Comparison of ENCODE assay signal across 31 mouse cellular contexts in the genomic region with DNA sequence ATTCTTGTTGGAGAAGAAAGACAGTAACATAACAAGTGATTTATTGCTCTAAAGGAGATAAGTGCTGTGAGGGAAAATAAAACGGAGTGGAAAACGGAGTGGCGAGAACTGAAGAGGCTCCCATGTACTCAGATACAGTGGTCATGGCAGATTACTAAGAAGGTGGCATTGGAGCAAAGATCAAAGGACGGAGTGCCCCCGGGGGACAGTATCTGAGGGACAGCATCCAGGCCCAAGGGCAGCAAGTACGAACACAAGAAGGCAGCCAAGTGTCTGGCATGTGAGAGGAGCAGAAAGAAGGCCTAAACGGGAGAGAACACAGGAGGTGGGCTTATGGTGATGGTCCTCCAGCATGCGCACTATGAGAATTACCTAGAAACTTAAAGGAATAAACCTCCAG. TPM values are rescaled to one million over a fixed set of nuclear protein-coding genes. Genes with fewer than 3 reads are reported as not detected.
"Had no signal": no experiment of that assay in that cellular context is flagged by ENCODE, and none has a peak within 500 bp of the region (broad histone marks: within the 10 kb centered on the region; RNA-seq: fewer than 3 reads in every experiment).

No protein-coding gene starts in this region.

- H3K4me2 ChIP-seq: heart, embryonic 12.5 days; hindbrain, embryonic 12.5 days; hindbrain, embryonic 14.5 days; intestine, embryonic 15.5 days; limb, embryonic 13.5 days; limb, embryonic 15.5 days; liver, embryonic 13.5 days; liver, embryonic 15.5 days had no signal

- H3K4me1 ChIP-seq: intestine, embryonic 15.5 days; liver, embryonic 15.5 days had no signal

- H3K27ac ChIP-seq: heart, embryonic 10.5 days; hindbrain, embryonic 10.5 days; hindbrain, embryonic 12.5 days; hindbrain, embryonic 14.5 days; intestine, embryonic 15.5 days; limb, embryonic 13.5 days; limb, embryonic 15.5 days; liver, embryonic 13.5 days; liver, embryonic 15.5 days had no signal

- H3K4me3 ChIP-seq: heart, embryonic 10.5 days; heart, embryonic 12.5 days; hindbrain, embryonic 10.5 days; hindbrain, embryonic 12.5 days; intestine, embryonic 15.5 days; limb, embryonic 13.5 days; limb, embryonic 15.5 days; liver, embryonic 13.5 days; liver, embryonic 15.5 days had no signal

- DNase-seq: gastrocnemius, postnatal 10 days; gastrocnemius, postnatal 25 days; heart, adult 18-20 months; heart, postnatal 10 days; heart, postnatal 4 days; kidney, adult 18-20 months; kidney, adult 8-10 months; kidney, postnatal 10 days; kidney, postnatal 25 days; kidney, postnatal 4 days; layer of hippocampus, adult 9-11 months; layer of hippocampus, postnatal 36 days; left cerebral cortex, postnatal 4 days; liver, embryonic 13.5 days; liver, postnatal 0 days had no signal

- H3K9me3 ChIP-seq: heart, embryonic 10.5 days; heart, embryonic 12.5 days; hindbrain, embryonic 10.5 days; hindbrain, embryonic 12.5 days; intestine, embryonic 15.5 days; limb, embryonic 13.5 days; limb, embryonic 15.5 days; liver, embryonic 13.5 days; liver, embryonic 15.5 days had no signal

- ATAC-seq: hindbrain, embryonic 16.5 days; inflammation-experienced regulatory T-cells, adult 6 months; liver, postnatal 0 days had no signal

- H3K27me3 ChIP-seq: heart, embryonic 12.5 days; hindbrain, embryonic 12.5 days; intestine, embryonic 15.5 days; limb, embryonic 13.5 days; limb, embryonic 15.5 days; liver, embryonic 13.5 days; liver, embryonic 15.5 days had no signal

- H3K9ac ChIP-seq: heart, embryonic 12.5 days; hindbrain, embryonic 12.5 days; hindbrain, embryonic 14.5 days; intestine, embryonic 15.5 days; limb, embryonic 15.5 days; liver, embryonic 13.5 days; liver, embryonic 15.5 days; liver, postnatal 0 days had no signal

RNA-seq across cellular contexts. Expression of gene Cabp7, which starts 24.9 kb away (rescaled TPM):
- total RNA-seq: granulocyte monocyte progenitor cell, adult 5-6 weeks; heart, adult 18-20 months; heart, adult 8-10 months; heart, postnatal 10 days; heart, postnatal 25 days; heart, postnatal 4 days; liver, adult 2 months had no signal
- polyA plus RNA-seq: kidney, embryonic 14.5 days; liver, adult 2 months; liver, embryonic 13.5 days had no signal
